Comparison of ENCODE assay signal across 13 mouse cellular contexts in genomic region chr9:42948381-42948780, GRCm38 (mm10).
"Had no signal": no experiment of that assay in that cellular context is flagged by ENCODE, and none has a peak within 500 bp of the region (broad histone marks: within the 10 kb centered on the region; RNA-seq: fewer than 3 reads in every experiment).

No protein-coding gene starts in this region.

- DNase-seq: gastrocnemius, postnatal 14 days; gastrocnemius, postnatal 36 days; heart, adult 11 months; heart, adult 2 months; heart, postnatal 14 days; heart, postnatal 36 days; kidney, adult 11 months; kidney, adult 2 months; kidney, adult 9 months; kidney, postnatal 14 days; kidney, postnatal 36 days; liver; liver, embryonic 13.5 days had no signal
